Mouse (Mus musculus) thymus, postnatal 25 days (tissue): ENCODE measurements around the gene Slc25a38.
A peak's percentile ranks its signal among the peaks of the same experiment; 100 is the strongest.

Experiments
- DNase-seq: peaks from one replicate; pipeline ENCODE4 v3.0.0; 2022

Gene Slc25a38

DNA sequence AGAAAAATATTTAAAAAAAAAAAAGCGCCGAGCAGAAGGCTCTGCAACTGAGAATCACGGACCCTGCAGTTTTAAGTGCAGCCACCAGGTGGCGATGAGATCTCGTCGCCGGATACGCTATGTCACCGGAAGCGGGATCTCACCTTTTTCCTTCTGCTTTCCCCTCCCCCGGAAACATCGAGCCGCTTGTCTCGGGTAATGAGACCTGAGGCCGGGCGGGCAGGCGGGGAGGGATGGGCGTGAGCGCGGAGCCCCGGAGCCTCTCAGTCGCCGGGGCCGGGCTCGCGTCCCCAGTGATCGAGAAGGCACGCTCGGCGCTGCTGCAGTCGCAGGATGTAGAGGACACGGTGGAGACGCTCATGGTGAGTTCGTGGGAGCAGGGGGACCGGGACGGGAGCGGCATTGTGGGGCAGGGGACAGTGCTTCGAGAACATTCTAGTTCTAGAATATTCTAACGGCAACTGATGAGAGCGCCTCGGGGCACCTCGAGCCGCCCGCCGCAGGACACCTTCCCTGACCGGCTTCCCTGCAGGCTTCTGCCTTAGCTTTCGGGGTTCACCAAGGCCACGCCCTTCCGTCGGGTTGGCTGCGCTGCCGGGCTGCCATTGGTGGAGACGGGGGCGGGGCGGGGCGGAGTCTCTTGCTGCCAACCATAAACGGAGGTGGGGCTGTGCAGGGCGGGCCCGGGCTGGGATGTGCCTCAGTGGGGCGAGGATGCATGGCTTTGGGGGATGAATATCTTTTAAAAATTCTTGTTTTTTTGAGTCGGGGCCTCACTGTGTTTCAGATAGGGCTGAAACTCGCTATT is at the start of gene Slc25a38:
TSS of gene Slc25a38 (plus strand) at position 164 of the 808 bp plus-strand sequence.
- DNase-seq = peak; percentile 96

DNA sequence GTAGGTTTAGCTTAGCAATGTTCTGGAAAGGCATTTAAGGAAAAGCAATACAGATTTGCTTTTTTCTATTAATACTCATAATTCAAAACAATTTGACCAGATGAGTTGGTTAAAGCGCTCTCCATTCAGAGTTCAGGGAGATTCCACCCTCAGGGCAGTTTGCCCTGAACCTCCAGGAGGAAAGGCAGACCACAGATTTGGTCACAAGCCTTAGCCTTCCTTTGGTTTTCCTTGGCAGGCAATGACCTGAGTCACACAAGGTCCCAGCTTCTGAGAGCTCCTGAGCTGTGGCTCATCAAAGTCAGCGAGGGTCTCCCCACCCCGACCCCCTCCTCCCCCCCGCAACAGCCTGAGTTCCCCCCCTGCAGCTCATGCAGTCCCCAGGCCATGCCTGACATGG is 45.9 kb upstream of the Slc25a38 start:
- DNase-seq = no peak

DNA sequence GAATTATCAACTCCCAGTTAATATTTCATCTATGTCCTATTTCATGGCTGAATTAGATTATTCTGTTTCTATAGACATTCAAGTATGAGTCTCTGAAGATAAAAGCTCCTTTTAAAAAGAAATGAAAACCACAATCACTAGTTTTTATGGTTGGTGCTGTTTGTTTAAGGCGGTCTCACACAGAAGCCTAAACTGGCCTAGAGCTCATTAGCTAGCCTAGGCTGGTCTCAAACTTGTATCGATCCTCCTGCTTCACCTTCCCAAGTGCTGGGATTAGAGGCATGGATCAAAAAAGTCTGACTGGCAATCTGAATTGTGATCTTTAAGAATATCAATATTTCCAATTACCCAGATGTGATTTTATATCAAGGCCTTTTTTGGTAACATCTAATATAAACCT is 42.6 kb upstream of the Slc25a38 start:
- DNase-seq = no peak

GRCm38 (mm10) chr9:120068047-120068446 is 42.1 kb upstream of the Slc25a38 start:
- no peak for DNase-seq

DNA sequence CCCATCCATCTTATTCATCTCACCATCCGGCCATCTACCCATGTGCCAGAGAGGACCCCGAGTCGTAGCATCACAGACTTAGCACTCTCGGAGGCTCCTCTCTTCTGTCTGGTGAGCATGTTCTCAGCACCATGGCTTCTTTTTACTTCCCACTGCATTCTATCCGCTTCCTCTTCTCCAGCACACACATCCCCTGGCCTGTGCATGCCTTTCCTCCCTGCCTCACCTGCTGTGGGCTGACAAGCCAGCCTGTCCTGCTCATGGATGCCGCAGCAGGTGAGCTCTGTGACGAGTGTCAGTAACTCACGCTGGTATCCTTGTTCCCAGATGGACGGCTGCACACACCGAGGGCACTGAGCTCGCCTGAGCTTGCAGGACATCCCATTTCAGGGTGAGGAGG is 40.4 kb upstream of the Slc25a38 start, which contains the start of gene Cx3cr1:
TSS of gene Cx3cr1 (minus strand) at position 101 of the 400 bp plus-strand sequence.
- no peak for DNase-seq

DNA sequence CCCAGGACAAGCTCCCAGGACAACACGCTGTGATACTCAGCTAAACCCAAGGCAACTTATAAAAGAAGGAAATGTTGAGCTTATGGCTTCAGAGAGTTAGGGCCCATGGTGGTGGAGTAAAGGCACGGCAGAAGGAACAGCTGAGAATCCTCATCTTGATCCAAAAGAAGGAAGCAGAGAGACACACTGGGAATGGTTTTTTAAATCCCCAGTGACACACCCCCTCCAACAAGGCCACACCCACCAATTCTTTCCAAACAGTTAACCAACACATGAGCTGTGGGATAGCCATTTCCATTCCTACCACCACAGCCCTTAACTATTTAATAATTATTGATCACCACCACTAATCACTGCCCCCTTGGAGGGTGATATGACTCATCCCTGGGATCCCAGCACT is 38.9 kb upstream of the Slc25a38 start:
- DNase-seq = no peak

DNA sequence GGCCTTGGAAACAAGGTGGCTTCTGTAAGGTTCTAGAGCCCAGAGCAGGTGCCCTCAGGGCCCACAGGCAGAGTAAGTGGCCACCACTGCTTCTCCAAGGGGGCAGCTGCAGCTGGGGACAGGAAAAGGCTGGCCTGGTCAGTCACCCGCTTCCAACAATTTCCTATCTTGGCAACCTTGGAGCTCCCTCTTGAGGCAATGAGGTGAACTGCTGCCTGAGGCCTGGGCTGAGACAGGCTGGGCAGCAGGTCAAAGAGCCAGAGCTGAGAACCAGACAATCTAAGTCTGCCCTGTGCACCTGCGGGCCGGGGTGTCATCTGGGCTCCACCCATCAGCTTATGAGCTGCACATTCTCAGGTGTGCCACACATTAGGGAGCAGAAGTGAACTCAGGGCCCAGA is 37.0 kb upstream of the Slc25a38 start:
- DNase-seq = peak; percentile 76

GRCm38 (mm10) chr9:120074516-120074915 is 35.7 kb upstream of the Slc25a38 start:
- no peak for DNase-seq

DNA sequence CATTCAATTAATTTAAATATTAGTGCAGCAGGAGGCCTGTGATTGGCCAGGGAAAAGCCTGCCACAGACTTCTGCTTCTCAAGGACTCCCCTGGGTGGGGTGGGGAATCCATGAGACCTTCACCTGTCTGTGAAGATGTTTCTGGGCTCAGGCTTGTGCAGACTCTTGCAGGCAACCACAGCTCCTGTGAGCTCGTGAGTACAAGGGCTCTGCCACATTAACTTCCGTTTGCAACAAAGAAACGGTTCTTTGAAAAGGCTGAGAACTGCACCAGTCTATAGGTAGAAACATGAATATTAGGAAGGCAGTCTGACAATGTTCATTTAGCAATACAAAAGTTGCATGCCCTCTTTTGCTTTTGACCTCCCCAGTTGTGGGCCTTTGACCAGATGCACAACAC is 31.9 kb upstream of the Slc25a38 start:
- DNase-seq = no peak

GRCm38 (mm10) chr9:120079901-120080300 is 30.3 kb upstream of the Slc25a38 start:
- no peak for DNase-seq

GRCm38 (mm10) chr9:120080546-120081108 is 29.5 kb upstream of the Slc25a38 start:
- no peak for DNase-seq

DNA sequence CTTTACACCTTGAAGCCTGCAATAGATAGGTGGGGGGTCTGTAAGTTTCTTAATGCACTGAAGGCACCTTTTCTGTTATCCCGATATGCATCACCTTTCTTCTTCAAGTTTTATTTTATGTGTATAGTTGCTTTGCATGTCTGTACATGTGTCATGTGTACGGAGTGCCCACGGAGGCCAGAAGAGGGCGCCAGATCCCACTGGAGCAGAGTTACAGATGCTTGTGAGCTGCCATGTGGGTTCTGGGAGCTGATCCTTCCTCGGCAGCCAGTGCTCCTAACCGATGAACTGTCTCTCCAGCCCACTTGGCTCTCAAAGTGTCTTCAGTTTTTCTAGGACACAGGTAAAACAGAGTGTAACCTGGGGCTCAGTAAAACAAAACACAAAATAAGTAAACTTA is 28.9 kb upstream of the Slc25a38 start:
- no peak for DNase-seq

GRCm38 (mm10) chr9:120081967-120082366 is 28.2 kb upstream of the Slc25a38 start:
- DNase-seq = no peak

- DNase-seq = no peak
Measured at GRCm38 (mm10) chr9:120082691-120083090, 27.5 kb upstream of the Slc25a38 start.

- no peak for DNase-seq
Measured at GRCm38 (mm10) chr9:120083158-120083894, 26.8 kb upstream of the Slc25a38 start.

GRCm38 (mm10) chr9:120084406-120084805 is 25.8 kb upstream of the Slc25a38 start:
- peak; percentile 39 for DNase-seq

DNA sequence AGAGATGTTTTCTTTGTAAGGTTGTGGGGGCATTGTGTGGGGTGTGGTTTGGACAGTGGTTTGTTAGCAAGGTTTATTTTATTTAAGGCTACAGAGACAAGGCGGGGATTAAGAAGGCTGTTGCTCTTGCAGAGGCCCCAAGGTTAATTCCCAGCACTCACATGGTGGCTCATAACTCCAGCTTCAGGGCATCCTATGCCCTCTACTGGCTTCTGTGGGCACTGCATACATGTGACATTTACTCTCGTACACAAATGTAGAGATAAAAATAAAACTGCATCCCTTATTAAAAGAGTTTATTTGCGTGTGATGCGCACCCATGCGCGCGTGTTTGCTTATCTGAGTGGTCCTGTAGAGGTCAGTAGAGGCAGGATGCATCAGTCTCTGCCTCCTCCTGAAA is 21.0 kb upstream of the Slc25a38 start:
- no peak for DNase-seq

DNA sequence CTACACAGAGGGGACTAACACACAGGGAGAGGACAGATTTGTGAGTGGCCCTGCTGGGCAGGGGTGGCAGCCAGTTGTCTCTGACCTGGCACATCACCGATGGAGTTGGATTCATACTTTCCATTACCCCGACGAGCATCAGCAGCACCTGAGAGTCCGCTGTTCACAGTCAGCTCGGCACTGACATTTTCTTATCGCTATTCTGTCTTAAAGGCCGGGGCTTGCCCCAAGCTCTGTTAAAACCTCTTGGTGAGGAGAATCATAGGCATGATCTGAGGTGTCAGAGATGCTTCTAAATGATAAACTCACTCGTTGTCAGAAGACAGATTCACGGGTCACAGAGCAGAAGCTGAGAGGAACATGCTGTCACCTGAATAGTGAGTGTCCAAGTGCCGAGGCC is 19.1 kb upstream of the Slc25a38 start:
- no peak for DNase-seq

- no peak for DNase-seq
Measured at GRCm38 (mm10) chr9:120091696-120092238, 18.4 kb upstream of the Slc25a38 start, which contains the start of gene Ccr8. Gene Ccr8 (plus strand): TSS chr9:120092114.

DNA sequence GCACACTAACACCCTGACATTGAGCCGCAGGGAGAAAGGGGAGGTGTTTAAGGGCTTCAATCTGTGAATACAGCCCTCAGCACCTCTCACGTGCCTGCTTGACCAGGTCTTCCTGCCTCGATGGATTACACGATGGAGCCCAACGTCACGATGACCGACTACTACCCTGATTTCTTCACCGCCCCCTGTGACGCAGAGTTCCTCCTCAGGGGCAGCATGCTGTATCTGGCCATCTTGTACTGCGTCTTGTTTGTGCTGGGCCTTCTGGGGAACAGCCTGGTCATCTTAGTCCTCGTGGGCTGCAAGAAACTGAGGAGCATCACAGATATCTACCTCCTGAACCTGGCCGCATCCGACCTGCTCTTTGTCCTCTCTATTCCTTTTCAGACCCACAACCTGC is 16.5 kb upstream of the Slc25a38 start:
- no peak for DNase-seq

DNA sequence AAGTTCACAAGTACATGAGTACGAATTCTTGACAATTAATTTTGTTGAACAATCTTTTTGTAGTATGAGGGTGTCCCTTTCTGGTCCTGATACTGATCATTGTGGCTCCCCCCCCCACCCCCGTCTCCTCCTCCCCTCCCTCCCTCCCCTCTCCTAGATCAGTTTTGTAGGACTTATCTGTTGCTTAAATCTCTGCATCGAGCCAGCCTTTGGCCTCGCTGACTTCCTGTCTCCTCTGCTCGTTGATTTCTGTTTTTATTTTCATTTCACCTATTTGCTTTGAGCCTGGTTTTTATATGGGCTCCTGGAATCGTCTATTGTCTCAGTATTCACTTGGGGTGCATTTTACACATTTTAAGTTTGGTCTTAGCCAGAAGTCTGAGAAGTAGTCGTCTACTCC is 14.3 kb upstream of the Slc25a38 start:
- DNase-seq = no peak

GRCm38 (mm10) chr9:120098682-120099081 is 11.5 kb upstream of the Slc25a38 start:
- DNase-seq = peak; percentile 63

- no peak for DNase-seq
Measured at GRCm38 (mm10) chr9:120099304-120099703, 10.9 kb upstream of the Slc25a38 start.
